Mouse (Mus musculus): ENCODE data around the gene Fam84b.

DNA sequence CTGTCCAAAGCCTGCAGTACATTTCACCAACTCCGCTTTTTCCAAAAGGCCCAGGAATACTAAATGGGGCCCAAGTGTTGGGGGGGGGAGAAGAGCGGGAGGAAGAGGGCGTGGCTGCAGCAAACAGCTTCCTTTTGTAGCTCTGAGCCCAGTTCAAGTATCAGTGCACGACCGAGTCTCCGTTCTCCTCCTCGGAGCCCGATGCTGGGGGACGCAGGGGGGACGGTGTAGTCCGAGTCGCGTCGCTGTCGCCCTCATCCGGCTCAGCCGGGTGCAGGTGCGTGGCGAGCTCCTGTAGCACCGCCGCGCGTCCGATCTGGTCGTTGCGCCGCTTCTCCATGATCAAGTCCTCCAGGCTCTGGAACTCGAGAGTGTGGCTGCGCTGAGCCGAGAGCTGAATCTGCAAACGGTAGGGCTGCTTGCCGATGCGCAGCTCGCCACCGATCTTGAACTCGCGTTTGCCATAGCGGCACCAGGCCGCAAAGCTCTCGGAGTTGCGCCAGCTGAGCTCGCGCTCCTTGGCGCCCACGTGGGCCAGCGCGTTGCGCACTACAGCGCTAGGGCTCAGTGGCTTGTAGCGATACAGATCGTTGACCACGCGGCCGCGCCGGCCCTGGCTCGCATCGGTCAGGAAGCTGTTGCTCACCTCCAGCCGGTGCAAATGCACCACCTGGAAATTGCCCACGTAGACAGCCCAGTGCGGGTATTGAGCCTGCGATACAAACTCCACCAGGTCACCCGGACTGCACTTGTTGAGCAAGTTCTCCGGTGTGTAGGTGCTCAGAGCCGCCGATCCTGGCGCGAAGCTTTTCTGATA lies 30.6 kb downstream of the Fam84b start:
- TF ChIP-seq CTCF (IDR thresholded peaks at IDR 0.05; ENCODE audit: low read depth, low read length) (peak; percentile 34), POLR2A (IDR thresholded peaks at IDR 0.05; ENCODE audit: insufficient read depth, low read length) (no peak)

All from ES-Bruce4 (cell line).